Mouse (Mus musculus) v-Abl transformed pro-B cells (cell line): ENCODE measurements around the gene Tfg.

Source experiments
- in situ Hi-C, 2 experiments: fragments of 400-800 bp; cut with MboI; formaldehyde crosslinking; loops; one replicate each; pipeline ENCODE4 v1.15.1; 2025; ENCODE audit not compliant: unreplicated experiment in 2 of 2

Gene Tfg

GRCm38 (mm10) chr16:56717224-56718200 lies at the start of gene Tfg:
Gene Tfg, minus strand, starts transcription at chr16:56717450.
- in situ Hi-C loops = loop anchor here (25.0 kb wide), 6 partner anchors 670 to 1505 kb away; partner anchors contain the start of genes Cmss1 (in 2 of the 2), Cep97 (in 1 of the 2) and Nxpe3 (in 1 of the 2)

- in situ Hi-C loops = no loop called here
Measured at GRCm38 (mm10) chr16:56729060-56729459, 11.8 kb upstream of the Tfg start.

- in situ Hi-C loops = loop anchor here (25.0 kb wide), 6 partner anchors 662 to 1513 kb away; partner anchors contain the start of genes Cmss1 (in 2 of the 2), Cep97 (in 1 of the 2) and Nxpe3 (in 1 of the 2)
Measured at GRCm38 (mm10) chr16:56724927-56725326, 7.7 kb upstream of the Tfg start.

GRCm38 (mm10) chr16:56722357-56722756 lies 5.1 kb upstream of the Tfg start:
- in situ Hi-C loops = loop anchor here (25.0 kb wide), 6 partner anchors 665 to 1510 kb away; partner anchors contain the start of genes Cmss1 (in 2 of the 2), Cep97 (in 1 of the 2) and Nxpe3 (in 1 of the 2)

GRCm38 (mm10) chr16:56719031-56719430 lies 1.8 kb upstream of the Tfg start:
- in situ Hi-C loops = loop anchor here (25.0 kb wide), 6 partner anchors 668 to 1507 kb away; partner anchors contain the start of genes Cmss1 (in 2 of the 2), Cep97 (in 1 of the 2) and Nxpe3 (in 1 of the 2)

- in situ Hi-C loops = loop anchor here (25.0 kb wide), 6 partner anchors 671 to 1504 kb away; partner anchors contain the start of genes Cmss1 (in 2 of the 2), Cep97 (in 1 of the 2) and Nxpe3 (in 1 of the 2)
Measured at GRCm38 (mm10) chr16:56716557-56717179, 582 bp downstream of the Tfg start.

GRCm38 (mm10) chr16:56715608-56716007 lies 1.6 kb downstream of the Tfg start:
- in situ Hi-C loops = loop anchor here (25.0 kb wide), 6 partner anchors 672 to 1503 kb away; partner anchors contain the start of genes Cmss1 (in 2 of the 2), Cep97 (in 1 of the 2) and Nxpe3 (in 1 of the 2)

GRCm38 (mm10) chr16:56710071-56710470 lies 7.2 kb downstream of the Tfg start:
- in situ Hi-C loops = loop anchor here (25.0 kb wide), 6 partner anchors 677 to 1498 kb away; partner anchors contain the start of genes Cmss1 (in 2 of the 2), Cep97 (in 1 of the 2) and Nxpe3 (in 1 of the 2)

GRCm38 (mm10) chr16:56705731-56706130 lies 11.5 kb downstream of the Tfg start:
- in situ Hi-C loops = loop anchor here (10.0 to 25.0 kb wide), 7 partner anchors 541 to 1493 kb away; partner anchors contain the start of genes Cmss1 (in 2 of the 2), Cep97 (in 1 of the 2) and Nxpe3 (in 1 of the 2)

- in situ Hi-C loops = loop anchor here (10.0 to 25.0 kb wide), 7 partner anchors 536 to 1489 kb away; partner anchors contain the start of genes Cmss1 (in 2 of the 2), Cep97 (in 1 of the 2) and Nxpe3 (in 1 of the 2)
Measured at GRCm38 (mm10) chr16:56700898-56701297, 16.4 kb downstream of the Tfg start.

- in situ Hi-C loops = loop anchor here in 1 of 2 experiments (25.0 kb wide), 1 partner anchor 534 kb away; no protein-coding TSS in a partner anchor
Measured at GRCm38 (mm10) chr16:56696448-56696847, 20.8 kb downstream of the Tfg start.

GRCm38 (mm10) chr16:56690715-56691114 lies 26.5 kb downstream of the Tfg start:
- in situ Hi-C loops = loop anchor here in 1 of 2 experiments (25.0 kb wide), 1 partner anchor 528 kb away; no protein-coding TSS in a partner anchor

- in situ Hi-C loops = loop anchor here in 1 of 2 experiments (25.0 kb wide), 1 partner anchor 524 kb away; no protein-coding TSS in a partner anchor
Measured at GRCm38 (mm10) chr16:56686747-56687146, 30.5 kb downstream of the Tfg start.

GRCm38 (mm10) chr16:56681010-56681645 lies 36.1 kb downstream of the Tfg start:
- in situ Hi-C loops = loop anchor here in 1 of 2 experiments (25.0 kb wide), 1 partner anchor 519 kb away; no protein-coding TSS in a partner anchor

- in situ Hi-C loops = loop anchor here in 1 of 2 experiments (25.0 kb wide), 1 partner anchor 515 kb away; no protein-coding TSS in a partner anchor
Measured at GRCm38 (mm10) chr16:56677146-56677545, 40.1 kb downstream of the Tfg start.

GRCm38 (mm10) chr16:56673420-56673819 lies 43.8 kb downstream of the Tfg start:
- in situ Hi-C loops = no loop called here

GRCm38 (mm10) chr16:56670941-56671340 lies 46.3 kb downstream of the Tfg start:
- in situ Hi-C loops = no loop called here

- in situ Hi-C loops = no loop called here
Measured at GRCm38 (mm10) chr16:56669520-56669919, 47.7 kb downstream of the Tfg start.

- in situ Hi-C loops = no loop called here
Measured at GRCm38 (mm10) chr16:56658866-56659265, 58.4 kb downstream of the Tfg start.
